Mouse (Mus musculus) forebrain, postnatal 0 days (tissue): ENCODE measurements around the gene Mcl1. TPM values are rescaled to one million over a fixed set of nuclear protein-coding genes. Genes with fewer than 3 reads are reported as not detected.
A peak's percentile ranks its signal among the peaks of the same experiment; 100 is the strongest.
"Not testable (repeated sequence)": the region's sequence is repeated elsewhere in the genome, so short reads cannot be mapped to it uniquely, and the experiment has no call there.

Experiments
- ATAC-seq: fragments of 200-750 bp; cut with Nextera tagmentation; 2 replicates; pipeline ENCODE4 v1.8.0; 2017; ENCODE audit warnings: mild to moderate bottlenecking, moderate library complexity
- DNase-seq: peaks from one replicate; pipeline ENCODE4 v3.0.0-alpha.2; 2015
- H3K27ac ChIP-seq: fragments of 300-500 bp; sonication (generic); 2 replicates; pipeline ENCODE4 v1.5.1; 2014; ENCODE audit warnings: low read depth, mild to moderate bottlenecking, antibody characterized with exemption, low read length, moderate library complexity, mixed read lengths
- H3K27me3 ChIP-seq: fragments of 300-500 bp; sonication (generic); 2 replicates; pipeline ENCODE4 v1.6.1; 2014; ENCODE audit warnings: mild to moderate bottlenecking, low read length, mixed read lengths; ENCODE audit not compliant: insufficient read depth
- H3K36me3 ChIP-seq: fragments of 300-500 bp; sonication (generic); 2 replicates; pipeline ENCODE4 v1.6.1; 2014; ENCODE audit warnings: mild to moderate bottlenecking, moderate library complexity; ENCODE audit not compliant: insufficient read depth
- H3K4me1 ChIP-seq: fragments of 300-500 bp; sonication (generic); 2 replicates; pipeline ENCODE4 v1.6.1; 2014; ENCODE audit warnings: antibody characterized with exemption; ENCODE audit not compliant: insufficient read depth
- H3K4me2 ChIP-seq: fragments of 300-500 bp; sonication (generic); 2 replicates; pipeline ENCODE4 v1.6.1; 2014; ENCODE audit warnings: low read depth, mild to moderate bottlenecking, moderate library complexity
- H3K4me3 ChIP-seq: fragments of 300-500 bp; sonication (generic); 2 replicates; pipeline ENCODE4 v1.5.1; 2014; ENCODE audit warnings: low read depth, low read length, mixed read lengths
- H3K9ac ChIP-seq: fragments of 300-500 bp; sonication (generic); 2 replicates; pipeline ENCODE4 v1.6.1; 2014; ENCODE audit warnings: mild to moderate bottlenecking
- H3K9me3 ChIP-seq: fragments of 300-500 bp; sonication (generic); 2 replicates; pipeline ENCODE4 v1.6.1; 2016; ENCODE audit warnings: low read length
- CTCF ChIP-seq: sonication (generic); IDR thresholded peaks from 2 replicates; pipeline ENCODE4 v1.5.1; 2016; ENCODE audit warnings: antibody characterized with exemption, control low read depth, low read depth
- WGBS: fragments of 180-500 bp; shearing (Covaris S2); extraction: QIAGEN DNeasy Blood & Tissue Kit; methylation state at CpG from one replicate; pipeline ENCODE4 v1.1.7; 2014; 5-methylcytosine and 5-hydroxymethylcytosine counted together
- polyA plus RNA-seq: library from polyadenylated mRNA; unstranded; fragments of >200 nt; fragmentation: Nextera tagmentation; extraction: Ambion mirVana; gene quantifications from 2 replicates; pipeline ENCODE4 v1.2.1, GENCODE M21; 2015
- total RNA-seq: library from RNA; depleted of rRNA; stranded (reverse); fragments of >200 nt; gene quantifications from 2 replicates; pipeline ENCODE4 v1.2.3, GENCODE M21; 2014

Gene Mcl1
- total and polyA plus RNA-seq, 2 experiments from 2014 or later: 46.6 to 137 TPM

DNA sequence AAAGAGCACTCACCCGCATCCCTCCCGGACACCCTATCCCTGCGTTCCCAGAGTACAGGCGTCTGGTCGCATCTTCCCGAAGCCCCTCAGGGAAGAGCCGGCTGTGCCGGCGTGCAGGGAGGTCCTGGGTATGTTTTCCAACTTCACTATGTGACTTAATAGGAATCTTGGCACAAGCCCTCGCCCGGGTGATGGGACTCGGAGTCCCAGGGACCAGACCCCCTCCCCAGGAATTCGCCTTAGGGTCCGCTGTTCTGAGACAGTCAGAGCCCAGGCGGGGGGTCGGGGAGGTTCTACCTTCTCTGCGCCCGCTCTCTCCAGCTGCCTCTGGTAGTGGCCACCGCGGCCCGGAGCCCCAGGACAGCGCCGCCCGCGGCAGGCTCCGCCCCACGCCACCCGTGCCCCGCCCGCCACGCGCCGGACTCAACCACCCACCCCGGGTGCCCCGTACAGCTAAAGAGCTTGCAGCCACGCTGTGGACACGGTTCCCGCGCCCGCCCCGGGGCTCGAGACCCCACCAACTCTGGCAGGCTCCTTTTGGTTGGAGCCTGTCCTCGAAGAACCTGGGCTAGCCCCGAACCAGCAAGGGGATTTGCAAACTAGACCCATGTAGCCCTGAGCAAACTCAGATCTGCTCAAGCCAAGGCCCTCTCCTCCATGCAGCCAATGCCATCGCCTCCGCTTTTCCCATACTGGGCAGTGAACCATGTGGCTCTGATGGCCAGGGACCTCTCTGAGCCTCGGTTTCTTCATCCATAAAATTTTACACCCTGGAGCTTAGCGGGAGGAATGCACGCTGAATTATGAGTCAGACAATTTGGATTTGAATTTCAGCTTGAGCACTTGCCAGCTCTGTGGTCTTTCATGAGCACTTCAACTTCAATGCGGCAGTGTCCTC, 29.2 kb downstream of the Mcl1 start, which contains the start of gene Adamtsl4:
Gene Adamtsl4 (minus strand): TSS at position 394 of the 898 bp plus-strand sequence.
- no peak within 1 kb of the TSS for H3K27ac ChIP-seq
- DNase-seq: peak; percentile 39
- peak within 1 kb of the TSS; percentile 85 for H3K4me2 ChIP-seq
- H3K9me3 ChIP-seq: no peaks in the 10 kb centered on the region
- peak within 1 kb of the TSS; percentile 40 for H3K9ac ChIP-seq
- H3K36me3 ChIP-seq: no peaks in the 10 kb centered on the region
- peak within 1 kb of the TSS; percentile 38 for H3K4me3 ChIP-seq
- WGBS: 5% methylated on average over 48 of the region's 50 CpGs
- H3K27me3 ChIP-seq: no peaks in the 10 kb centered on the region
- TF ChIP-seq CTCF: no peak
- peaks cover 10% of the 10 kb centered on the region; the same call in 1 of the 2 replicates for H3K4me1 ChIP-seq
- peak; percentile 72 for ATAC-seq

DNA sequence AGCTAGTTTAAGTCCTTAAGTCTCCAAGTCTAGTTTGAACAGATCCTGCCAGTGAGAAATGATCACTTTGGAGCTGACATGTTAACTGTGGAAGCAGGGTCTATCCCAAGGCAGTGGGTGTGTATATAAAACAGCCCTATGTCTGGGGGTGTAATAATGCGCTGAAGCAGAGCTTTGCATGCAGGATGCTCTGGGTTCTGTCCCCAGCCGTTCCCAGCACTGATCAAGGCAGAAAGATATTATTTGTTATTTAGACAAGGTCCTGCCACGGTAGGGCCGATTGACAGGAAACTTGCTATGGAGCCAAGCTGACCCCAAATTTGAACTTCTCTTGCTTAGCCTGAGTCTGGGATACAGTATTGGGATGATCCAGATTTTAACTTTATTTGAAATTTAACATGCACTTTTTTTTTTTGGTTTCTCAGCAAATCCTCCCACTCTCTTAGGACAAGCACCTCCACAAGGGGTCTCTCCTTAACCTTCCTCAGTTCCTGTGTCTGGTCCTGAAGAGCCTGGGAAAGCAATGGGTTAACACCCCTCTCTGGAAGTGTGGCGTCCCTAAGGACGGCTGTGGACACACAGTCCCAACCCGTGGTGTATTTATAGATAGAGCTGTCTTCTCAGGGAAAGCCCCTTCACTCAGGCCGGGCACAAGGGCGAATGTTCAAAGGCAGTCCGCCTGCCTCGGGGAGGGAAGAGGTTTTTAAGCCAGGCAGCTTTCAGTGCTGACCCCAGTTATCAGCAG, 30.8 kb downstream of the Mcl1 start:
- 44% methylated on average over 11 of the region's 11 CpGs for WGBS
- H3K9me3 ChIP-seq: no peaks in the 10 kb centered on the region
- no peaks in the 10 kb centered on the region for H3K27me3 ChIP-seq
- no peak overlapping the region for H3K4me2 ChIP-seq
- no peak for TF ChIP-seq CTCF
- H3K4me3 ChIP-seq: no peak overlapping the region
- peaks cover 10% of the 10 kb centered on the region; the same call in 1 of the 2 replicates for H3K4me1 ChIP-seq
- DNase-seq (no peak), ATAC-seq (no peak)
- H3K27ac ChIP-seq: no peak overlapping the region
- H3K9ac ChIP-seq: no peak overlapping the region
- H3K36me3 ChIP-seq: no peaks in the 10 kb centered on the region

DNA sequence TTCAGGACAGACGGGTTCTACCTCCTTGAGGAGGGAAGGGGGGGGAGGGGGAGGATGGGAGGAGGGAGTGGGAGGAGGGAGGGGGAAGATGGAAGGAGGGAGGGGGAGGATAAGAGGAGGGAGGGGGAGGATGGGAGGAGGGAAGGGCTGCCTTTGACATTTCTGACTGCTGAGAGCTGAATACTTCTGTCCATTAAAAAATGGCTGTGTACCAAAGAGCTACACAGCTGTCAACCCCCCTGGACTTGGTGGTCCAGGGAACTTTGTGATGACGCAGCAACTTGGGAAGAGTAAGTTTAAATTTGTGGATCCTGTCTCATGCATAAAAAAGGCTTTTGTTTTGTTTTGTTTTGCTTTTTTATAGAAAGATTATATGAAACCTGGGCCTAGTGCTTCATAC, 31.4 kb downstream of the Mcl1 start:
- Histone ChIP-seq H3K9me3 (no peaks in the 10 kb centered on the region), H3K9ac (no peak overlapping the region), H3K36me3 (no peaks in the 10 kb centered on the region), H3K27ac (no peak overlapping the region), H3K4me1 (peaks cover 10% of the 10 kb centered on the region; the same call in 1 of the 2 replicates), H3K27me3 (no peaks in the 10 kb centered on the region), H3K4me3 (no peak overlapping the region), H3K4me2 (no peak overlapping the region)
- DNase-seq (no peak), ATAC-seq (no peak)
- no peak for TF ChIP-seq CTCF
- 49% methylated on average over 2 of the region's 2 CpGs for WGBS

DNA sequence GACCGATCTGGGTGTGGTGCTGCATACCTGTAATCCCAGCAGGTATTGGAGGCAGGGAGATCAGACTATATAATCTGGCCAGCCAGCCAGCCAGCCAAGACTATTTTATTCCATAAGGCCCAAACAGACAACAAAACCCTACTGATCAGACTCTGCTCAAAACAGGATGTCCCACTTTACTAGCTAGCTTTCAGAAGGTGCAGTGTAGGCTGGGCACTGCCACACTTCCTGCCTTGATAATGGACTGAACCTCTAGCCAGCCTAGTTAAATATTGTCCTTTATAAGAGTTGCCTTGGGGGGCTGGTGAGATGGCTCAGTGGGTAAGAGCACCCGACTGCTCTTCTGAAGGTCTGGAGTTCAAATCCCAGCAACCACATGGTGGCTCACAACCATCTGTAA, 32.0 kb downstream of the Mcl1 start:
- 95% methylated on average over 2 of the region's 2 CpGs for WGBS

DNA sequence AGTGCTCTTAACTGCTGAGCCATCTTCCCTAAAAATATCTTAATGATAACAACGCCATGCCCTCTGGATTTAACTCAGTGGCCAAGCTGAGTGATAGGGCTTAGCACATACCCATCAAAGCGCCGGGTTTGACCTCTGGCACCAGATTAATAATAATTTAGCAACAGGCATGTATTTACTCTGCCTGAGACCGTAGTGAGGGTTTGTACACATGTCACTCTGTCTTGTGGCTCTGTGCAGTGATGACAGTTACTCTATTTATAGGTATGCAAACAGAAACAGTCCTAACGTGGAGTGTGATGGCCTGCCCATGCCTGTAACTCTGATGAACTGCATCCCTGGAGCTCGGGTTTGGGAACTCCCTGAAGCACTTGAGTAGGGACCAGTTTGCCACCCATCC, 34.1 kb downstream of the Mcl1 start:
- TF ChIP-seq CTCF: no peak
- no peak for DNase-seq

More for the DNA sequence above, 32.0 kb downstream of the Mcl1 start:
- not testable (repeated sequence) for H3K9ac ChIP-seq, ATAC-seq, H3K4me1 ChIP-seq, DNase-seq, H3K9me3 ChIP-seq, H3K4me3 ChIP-seq, H3K27me3 ChIP-seq, H3K4me2 ChIP-seq, H3K27ac ChIP-seq, H3K36me3 ChIP-seq

DNA sequence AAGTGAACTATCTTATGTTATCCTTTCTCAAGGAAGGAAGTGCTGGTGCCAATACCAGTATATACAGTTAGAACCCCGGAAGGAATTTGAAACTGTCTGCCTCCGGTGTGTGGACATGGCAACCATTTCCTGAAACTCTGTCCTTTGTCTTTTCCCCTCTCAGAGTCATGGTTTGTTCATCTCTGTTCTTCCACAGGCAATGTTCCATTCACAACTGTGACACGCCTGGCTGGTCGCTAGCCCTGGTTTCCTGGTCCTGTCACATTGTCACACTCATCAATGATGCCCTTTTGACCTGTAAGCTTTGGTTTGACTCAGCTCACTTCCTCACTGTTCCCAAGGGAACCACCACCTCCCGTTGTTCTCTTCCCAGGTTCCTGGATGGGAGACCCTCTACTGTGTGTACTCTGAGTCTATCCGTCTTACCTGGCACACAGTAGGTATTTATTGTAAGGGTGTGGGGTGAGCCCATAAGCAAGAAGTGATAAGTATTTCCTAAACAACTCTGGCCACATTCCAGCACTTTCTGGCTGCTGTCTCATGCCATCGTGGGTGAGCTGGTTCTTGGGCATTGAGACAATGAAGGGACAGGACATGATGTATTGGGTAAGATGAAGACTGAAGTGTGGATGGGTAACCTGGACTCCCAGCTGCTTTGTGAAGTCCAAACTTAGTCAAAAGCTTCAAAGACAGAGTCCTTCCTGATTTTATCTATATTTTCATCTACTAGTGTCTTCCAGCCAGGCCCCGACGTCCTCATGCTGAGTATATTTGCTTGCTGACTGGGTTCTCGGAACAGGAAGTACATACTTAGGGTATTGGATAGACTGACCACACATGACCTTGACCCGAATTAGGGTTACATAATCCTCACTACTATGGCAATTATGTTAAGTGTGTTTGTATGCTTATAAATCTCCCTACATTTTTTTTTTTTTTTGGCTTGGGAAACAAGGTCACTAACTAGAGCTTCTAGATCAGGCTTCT, 35.5 kb downstream of the Mcl1 start:
- Histone ChIP-seq H3K27ac (no peak overlapping the region), H3K27me3 (no peaks in the 10 kb centered on the region), H3K4me1 (no peaks in the 10 kb centered on the region), H3K36me3 (no peaks in the 10 kb centered on the region), H3K9ac (no peak overlapping the region), H3K4me3 (no peak overlapping the region), H3K4me2 (no peak overlapping the region), H3K9me3 (no peaks in the 10 kb centered on the region)
- DNase-seq: no peak
- TF ChIP-seq CTCF: no peak
- WGBS: 83% methylated on average over 11 of the region's 11 CpGs
- no peak for ATAC-seq

More for the DNA sequence above, 34.1 kb downstream of the Mcl1 start:
- no peak overlapping the region for H3K4me2 ChIP-seq
- no peak overlapping the region for H3K27ac ChIP-seq
- 82% methylated on average over 6 of the region's 6 CpGs for WGBS
- no peak for ATAC-seq
- no peak overlapping the region for H3K4me3 ChIP-seq
- no peaks in the 10 kb centered on the region for H3K9me3 ChIP-seq
- H3K4me1 ChIP-seq: peaks cover 4% of the 10 kb centered on the region; the same call in 1 of the 2 replicates
- no peak overlapping the region for H3K9ac ChIP-seq
- H3K36me3 ChIP-seq: no peaks in the 10 kb centered on the region
- no peaks in the 10 kb centered on the region for H3K27me3 ChIP-seq
